Mouse (Mus musculus): ENCODE measurements at regions not wholly inside any gene's neighbourhood (a gene's known extent, or its start where the extent isn't known, plus 50 kb on each side); places are given as distances from the start of the nearest gene placed in this dataset.

DNA sequence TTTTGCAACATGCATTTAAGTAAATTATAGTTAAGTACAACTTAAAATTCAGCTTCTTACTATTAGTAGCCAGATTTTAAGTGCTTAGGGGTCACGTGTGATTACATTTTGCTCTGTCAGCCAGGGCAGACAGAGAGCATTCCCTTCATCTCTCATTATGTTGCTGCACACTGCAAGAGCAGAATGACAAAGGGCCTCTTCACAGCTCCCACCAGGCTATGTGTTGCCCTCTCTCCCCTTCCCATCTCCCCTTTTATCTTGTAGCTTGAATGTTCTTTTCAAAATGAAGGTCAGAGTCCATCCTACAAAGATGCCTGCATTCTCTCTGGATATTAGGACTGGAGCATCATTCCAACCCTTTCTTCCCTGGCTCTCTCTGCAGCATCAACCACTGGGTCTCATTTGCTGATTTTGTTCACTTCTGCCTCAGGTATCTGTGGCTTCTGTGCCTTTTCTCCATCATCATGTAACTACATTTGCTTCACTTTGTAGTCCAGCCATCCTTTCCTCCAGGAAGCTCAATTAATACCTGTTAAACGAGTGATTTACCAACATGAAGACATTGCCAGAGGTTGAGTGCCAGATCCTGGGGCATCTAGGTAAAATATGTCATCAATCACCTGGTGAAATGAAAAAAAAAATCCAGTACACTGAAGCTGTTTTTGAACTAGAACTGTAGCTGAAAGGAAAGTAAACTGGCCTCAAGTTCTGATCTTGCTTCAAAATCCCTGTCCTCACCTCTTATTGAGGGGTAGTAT, 571.6 kb downstream of the Btbd3 start:
- DNase-seq, result no peak

DNA sequence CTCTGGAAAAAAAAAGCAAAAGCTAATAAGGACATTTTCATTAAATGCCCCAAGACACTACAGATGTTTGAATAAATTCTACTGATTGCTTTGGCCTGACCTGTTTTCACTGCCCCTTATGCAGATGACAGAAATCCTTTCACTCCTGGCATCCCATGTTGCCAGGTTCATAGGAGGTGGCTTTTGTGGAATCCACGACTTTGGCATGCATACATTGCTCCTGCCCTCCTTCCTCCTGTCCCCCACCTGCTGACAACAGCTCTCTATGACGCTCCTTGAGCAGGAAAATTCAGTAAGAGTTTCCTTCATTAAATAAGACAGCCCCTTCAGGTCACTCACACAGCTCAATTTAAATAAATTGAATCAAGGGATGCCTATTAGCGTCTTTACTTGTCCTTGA, 582.5 kb downstream of the Btbd3 start:
- DNase-seq, result no peak

DNA sequence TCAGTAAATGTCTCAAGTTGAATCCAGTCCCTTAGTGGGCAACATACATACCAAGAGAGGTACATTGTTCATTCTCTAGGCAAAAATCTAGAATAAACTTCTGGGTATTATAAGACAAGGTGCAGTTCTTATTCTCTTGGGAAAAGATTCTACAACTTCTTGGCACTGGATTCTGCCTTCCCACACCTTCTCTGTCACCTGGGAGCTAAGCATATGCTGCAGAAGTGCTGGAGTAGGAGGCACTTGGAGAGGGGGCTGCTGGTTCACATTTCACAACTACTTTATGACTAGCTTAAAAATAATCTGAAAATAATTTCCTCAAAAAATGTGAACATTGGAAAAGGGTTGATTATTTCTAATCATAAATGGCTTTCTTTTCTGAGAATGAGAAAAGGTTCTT, 602.8 kb downstream of the Btbd3 start:
- no peak for DNase-seq

DNA sequence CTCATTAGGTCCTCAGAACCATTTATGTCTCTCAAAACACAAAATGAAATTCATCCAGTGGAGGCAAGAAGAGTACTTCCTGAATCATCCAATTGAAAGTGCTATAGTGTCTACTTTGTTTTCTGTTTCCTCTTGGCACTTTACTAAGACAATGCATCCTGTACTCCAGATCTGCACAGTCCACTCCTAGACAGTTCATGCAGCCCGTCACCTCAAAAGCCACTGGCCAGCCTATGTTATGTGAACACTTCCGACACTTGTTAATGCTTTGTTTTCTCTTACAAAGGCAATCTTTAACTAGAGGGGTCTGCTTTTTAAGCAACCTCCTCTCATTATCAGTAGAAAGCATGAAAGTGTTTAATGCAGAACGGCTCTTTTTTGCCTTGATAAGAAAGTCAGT, 597.1 kb upstream of the Sptlc3 start:
- DNase-seq, result no peak

DNA sequence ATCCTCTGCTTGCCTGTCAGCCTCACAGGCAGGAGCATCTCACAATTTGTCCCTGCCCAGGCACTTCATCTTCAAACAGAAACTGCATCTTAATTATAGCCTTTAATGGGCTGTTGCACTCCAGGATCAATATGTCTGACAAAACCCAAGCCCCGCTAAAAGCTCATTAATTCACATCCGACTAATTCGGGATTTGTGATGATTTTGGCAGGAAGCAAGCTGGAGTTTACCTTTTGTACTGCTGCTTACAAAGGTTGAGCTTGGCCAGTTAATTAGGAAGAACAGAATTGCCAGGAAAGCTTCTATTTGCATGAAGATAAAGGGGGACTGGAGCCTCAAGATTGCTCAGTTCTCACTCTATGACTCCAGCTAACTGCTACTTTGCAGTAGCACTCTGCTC, 596.6 kb upstream of the Sptlc3 start:
- DNase-seq, result no peak

DNA sequence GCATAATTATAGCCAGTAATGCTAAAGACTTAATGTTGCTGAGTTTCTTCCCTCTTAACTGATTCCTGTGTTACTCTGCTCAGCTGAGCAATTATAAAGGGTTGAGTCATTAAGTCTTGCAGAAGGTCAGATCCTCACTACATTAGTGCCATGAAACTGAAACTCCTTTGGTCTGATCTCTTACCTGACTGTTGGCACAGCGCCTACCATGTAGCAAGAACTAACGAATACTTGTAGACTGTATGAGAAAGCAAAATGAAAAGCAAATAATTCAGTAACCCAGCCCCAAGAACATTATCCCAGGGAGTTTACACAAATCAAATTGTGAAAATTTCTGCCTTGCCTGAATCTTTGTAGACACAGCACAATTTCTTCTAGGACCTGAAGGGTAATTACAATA, 556.5 kb upstream of the Sptlc3 start:
- no peak for DNase-seq

DNA sequence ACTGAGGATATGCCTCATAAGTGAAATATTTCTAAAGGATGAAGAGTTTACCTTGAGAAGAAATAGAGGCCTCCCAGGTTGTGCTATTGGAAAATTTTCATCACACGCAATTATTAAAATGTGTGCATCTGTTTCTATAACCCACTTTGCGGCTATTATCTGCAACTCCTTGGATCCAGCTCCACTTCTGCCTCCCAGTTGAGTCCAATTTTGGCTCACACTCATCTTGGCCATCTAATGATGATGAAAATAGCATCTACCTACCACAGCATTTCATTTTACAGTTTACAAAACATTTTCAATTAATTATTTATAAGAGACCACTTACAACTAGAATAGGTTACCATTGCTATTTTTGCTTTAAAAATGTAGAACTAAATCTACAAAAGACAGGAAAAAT, 554.3 kb upstream of the Sptlc3 start:
- no peak for DNase-seq

DNA sequence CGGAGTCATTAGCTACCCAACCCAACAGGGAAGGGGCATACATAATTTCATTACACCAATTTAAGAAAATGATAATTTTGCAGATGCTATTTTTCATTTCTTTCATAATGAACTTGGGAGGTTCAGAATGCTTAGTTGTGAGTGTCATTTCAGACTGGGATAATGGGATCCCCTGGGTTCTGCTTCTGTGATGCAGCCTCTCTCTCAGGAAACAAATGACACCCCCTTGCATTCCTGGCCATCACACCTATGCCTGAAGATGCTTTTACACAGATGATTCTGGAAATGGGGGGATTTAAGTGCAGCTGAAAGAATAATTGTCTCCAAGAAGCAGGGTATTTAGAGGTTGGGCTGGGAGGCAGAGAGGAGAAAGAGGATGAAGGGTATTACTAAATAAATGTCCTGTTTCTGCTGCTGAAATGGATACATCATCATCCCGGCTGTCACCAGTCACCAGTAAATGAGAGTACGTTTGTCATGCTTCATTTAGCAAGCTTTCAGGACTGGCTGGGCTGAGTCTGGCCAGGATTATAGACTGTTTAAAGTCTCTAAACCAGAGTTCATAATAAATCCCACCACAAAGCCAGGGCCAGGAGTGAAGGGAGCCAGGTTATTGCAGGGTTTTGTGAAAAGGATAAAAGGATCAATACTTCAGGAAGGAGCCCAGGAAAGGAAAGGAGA, 527.5 kb upstream of the Sptlc3 start:
- DNase-seq, result no peak

DNA sequence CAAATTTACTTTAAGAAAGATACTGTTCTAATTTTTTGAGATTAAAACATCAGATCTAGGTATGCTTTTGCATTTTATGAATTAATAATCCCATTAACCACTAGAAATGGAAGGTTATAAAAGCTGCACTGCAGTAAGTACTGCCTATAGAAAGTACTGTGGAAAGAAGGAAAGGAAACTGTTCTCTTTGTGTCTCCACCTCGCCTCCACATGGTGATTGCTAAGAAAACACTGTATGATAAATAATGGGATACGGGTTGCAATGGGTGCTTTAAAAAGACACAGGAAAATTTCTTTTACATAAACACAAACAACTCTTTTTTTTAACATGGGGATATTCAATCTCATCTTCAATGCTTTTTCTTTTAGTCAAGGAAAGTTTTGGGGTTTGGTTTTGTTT, 519.2 kb upstream of the Sptlc3 start:
- no peak for DNase-seq

DNA sequence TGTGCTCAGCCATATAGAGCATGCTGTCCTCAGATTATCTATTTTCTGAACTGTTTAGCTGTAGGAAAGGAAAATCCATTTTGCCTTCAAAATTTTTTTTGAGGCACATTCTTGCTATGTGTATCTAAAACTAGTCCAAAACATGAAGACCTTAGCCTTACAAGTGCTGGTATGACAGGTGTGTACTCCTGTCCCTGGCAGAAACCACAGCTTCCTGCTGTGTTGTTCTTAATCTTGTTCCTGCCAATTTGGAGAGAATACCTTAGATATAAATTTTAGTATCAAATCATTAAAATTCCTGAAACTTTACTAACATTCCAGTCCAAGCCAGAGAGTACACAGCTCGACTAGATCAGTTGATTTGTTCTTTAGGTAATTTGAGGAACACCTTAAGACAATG, 503.7 kb upstream of the Sptlc3 start:
- no peak for DNase-seq

DNA sequence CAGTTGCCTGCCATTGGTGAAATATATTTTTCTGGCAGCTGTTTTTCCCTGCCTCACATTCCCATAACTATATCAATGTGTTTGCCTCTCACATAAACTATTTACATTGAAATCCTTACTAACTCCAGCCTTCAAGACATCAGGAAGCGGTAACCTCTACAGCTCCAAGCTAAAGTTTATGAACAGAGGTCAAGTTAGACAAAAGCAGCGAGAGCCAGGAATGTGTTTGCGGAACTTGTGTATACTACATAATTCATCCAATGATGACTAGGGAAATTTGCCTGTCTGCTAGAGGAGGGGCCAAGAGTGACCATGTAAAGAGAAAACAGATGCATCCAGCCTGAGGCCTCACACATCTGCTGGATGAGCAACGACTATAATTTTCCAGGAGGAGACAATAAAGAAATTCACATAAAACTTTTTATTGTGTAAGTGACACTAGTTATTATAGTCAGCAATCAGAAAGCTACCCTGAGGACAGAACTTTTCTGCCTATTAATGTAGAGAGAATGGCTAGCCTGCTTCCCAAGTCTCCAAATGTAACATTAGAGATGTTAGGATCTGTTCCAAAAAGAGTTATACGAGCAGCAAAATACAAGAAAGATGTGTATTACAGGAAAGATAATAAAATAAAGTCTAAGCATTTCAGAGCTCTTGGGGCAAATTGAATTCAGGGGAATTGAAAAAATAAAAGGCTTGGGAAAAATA, 461.5 kb upstream of the Sptlc3 start:
- no peak for DNase-seq

DNA sequence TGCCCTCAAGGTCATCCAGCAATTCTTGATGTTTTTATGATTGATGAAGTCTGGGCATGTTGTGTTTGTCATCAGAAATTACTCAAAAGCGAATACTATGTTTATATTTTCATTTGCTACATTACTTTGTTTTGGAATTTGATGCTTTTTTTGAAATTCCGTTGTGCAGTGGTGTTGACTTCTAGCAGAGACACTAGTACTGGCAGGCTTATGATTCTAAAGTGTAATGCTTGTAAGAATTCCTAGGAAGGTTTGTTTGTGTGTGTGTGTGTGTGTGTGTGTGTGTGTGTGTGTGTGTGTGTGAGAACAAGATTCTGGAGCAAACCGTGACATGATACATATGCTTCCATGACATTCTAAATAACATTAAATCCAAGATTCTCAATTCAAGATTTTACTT, 458.9 kb upstream of the Sptlc3 start:
- DNase-seq, result no peak

DNA sequence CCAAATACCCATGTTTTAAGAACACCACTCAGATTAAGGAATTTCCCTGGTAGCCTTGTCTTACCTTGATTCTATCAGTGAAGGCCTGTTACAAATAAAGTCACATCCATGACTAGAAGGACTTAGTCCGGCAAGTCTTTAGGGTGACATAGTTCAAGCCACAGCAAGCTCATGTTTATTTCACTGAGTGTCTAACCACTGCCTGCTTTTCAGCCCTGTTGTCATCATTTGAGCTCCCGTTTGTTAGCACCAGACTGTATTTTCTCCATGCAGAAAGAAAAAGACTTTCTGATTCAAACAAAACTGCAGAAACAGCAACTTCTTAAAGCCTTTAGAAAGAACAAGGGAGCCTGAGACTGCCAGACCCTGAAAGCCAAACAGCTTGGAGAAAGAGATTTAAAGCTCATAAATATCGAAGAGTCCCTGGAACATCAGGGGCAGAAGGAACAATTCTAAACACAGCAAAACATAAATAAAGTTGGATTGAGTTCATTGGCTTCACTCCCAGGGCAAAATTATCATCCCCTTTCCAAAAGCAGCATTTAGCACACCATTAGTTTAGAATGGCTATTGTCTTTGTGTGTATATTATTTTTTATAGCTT, 451.9 kb upstream of the Sptlc3 start:
- DNase-seq, result no peak

DNA sequence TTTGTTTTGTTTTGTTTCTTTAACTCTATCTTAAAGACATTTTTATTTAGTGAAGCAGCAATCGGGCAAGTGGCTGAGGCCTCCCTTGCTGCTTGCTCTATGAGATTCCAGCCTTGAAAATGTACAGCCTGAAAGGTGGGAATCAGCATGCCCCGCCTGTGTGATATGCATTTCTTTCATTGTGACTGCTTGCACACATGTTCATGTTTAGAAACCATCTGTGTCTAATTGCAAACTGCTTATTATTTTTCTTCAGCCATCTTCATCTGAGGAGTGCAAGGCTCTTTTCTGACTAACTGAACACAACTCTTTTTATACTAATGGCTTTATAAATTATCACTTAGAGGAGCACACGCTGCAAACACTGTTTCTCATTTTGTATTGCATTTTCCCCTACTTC, 449.0 kb upstream of the Sptlc3 start:
- DNase-seq, result no peak

DNA sequence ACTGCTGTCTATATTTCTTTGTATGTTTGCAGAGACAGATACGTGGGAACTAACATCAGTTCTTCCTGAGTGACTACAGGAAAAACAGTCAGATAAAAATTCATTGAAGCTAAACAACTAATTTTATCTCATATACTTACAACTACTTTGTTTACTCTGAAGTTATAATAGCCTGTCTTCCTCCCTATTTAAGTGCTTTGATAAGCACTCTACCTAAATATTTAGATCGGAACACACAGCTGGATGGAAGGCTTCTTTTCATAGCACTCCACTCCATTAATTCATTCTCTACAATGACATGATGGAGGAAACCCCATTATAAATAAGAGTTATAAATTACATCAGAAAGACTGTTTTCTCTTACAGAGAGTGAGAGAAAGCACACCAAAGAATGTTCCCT, 438.5 kb upstream of the Sptlc3 start:
- no peak for DNase-seq

DNA sequence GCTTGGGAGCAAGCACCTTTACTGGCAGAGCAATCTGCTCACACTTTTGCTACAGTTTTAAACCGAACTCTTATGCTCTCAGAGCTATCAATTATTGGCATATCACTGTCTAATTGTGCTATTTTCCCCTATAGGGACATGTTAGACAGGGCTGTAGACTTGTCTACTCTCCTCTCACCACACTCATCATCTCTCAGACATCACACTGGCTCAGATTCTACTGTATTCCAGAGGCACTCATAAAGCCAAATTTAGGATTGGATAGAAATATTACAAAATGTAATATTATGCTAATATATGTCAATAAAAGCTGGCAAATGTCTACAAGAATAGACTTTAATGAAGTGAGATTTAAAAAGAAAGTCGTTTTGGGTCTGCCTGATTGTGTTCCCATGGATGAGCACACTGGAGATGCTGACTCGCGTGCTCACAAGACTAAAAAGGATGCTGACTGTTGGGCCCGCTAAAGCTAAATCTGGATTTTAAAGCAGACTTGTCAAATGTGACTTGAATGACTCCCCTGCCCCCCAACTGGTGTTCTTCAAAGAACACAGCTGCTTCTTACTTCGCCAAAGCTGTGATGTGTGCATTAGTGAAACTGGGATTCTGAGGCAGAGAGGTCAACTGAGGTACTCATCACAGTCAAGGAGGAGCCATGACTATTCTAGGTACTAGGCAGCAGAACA, 424.3 kb upstream of the Sptlc3 start:
- DNase-seq, result no peak

DNA sequence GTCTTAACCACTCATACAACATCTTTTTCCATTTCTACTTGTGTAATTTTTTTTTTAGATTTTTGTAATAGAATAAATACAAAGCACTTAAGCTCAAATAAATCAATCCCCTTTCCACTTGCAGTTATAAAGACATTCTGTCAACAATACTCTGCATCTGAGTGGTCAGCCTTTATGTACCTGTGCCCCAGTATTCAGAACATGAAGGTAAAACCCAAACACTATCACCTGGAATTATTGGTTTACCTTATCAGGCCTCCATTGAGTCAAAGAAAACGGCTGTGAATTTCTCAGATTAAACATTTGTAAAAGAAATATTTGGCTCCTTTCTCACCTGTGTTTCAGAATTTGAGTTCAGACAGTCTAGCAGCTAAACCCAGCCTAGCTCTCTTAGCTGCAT, 422.0 kb upstream of the Sptlc3 start:
- DNase-seq, result no peak

DNA sequence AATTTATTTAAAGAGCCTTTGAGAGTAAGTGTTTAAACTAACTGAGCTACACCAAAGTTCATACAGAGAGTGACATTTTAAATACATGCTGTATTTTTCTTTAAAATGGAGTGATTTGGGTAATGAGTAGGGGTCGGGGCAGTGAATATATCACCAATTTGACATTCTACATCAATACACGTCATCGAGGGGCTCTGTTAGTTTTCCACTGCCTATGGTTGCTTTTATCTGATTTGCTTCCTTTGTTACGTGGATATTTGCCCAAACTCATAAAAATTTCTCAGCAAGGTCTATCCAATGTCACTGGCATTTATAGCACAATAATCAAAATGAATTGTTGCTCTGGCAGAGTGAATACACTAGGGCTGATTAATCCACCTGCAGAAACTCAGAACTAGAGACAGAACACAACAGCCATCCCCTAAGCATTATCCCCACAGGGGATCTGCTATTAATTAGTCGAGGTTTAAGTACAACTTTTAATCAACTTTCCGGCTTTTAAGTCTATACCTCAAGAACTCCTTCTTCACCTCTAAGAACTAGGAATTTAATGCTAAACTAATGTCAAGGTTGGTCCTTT, 400.1 kb upstream of the Sptlc3 start:
- no peak for DNase-seq

DNA sequence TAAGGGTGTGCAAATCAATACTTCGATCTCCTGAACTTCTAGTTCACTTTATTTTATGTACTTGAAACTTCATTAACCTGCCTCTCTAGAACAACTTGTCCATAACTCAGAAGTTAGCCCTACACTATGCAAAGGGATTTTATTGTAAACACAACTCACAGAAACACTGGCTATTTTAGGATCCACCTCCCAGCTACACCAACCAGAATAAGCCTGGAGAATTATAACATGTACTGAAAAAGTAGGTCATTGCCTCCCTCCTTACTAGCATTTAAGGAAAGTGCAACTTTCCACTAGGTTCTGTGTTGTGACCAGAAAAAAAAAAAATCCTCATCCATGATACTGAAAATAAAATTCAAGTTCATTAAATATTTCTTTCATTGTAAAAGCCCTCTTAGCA, 382.0 kb upstream of the Sptlc3 start:
- DNase-seq, result no peak

DNA sequence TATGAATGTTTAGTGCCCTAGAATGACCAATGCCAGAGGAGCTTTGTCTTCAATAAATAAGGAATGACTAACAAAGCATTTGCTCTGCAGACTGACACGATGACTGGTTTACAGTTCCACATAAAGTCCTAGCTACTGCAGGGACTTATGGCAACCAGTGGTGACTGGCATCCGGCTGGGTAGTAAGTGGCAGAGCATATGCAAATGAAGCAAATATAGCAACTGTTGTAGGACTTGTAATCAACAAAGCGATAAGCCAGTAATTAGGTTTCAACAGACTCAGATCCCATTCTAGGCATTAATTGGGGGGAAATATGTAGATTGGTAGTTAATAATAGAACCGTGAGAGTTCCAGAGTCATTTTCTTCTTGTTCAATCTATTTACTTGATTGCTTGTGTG, 379.2 kb upstream of the Sptlc3 start:
- DNase-seq, result no peak

DNA sequence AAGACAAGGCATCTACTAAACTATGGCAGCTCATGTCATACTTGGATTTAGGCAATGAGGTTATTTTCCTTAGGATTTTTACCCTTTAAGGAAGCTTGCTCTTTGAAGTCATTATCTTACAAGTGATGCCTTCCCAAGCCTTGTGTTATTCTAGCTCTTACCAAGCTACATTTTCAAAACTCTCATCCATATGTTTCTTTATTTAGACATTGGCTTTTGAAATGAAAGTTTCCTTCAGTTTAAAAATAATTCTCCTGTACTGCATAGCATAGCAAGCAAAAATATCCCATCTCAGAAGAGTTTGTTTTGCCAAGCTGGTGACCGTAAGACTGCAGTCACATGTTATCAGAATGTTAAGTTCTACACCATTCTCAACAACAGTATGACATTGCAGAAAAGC, 372.8 kb upstream of the Sptlc3 start:
- DNase-seq, result no peak

DNA sequence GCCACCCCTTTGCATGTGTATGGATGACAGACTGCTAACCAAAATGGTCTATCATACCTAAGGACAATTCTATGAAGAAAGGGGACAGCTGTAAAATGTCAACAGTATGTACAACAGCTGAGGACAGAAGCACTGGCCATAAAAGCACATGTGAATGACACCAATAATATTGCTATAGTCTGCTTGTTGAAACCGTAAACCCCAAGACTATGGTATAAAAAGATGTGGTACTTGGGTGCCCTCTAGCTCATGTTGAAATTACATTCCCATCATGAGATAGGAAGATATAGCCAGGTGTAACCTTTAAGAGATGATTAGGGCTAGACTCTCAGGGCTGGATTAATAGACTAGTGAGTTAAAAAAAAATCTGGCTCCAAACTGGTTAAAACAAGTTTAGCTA, 361.6 kb upstream of the Sptlc3 start:
- no peak for DNase-seq

DNA sequence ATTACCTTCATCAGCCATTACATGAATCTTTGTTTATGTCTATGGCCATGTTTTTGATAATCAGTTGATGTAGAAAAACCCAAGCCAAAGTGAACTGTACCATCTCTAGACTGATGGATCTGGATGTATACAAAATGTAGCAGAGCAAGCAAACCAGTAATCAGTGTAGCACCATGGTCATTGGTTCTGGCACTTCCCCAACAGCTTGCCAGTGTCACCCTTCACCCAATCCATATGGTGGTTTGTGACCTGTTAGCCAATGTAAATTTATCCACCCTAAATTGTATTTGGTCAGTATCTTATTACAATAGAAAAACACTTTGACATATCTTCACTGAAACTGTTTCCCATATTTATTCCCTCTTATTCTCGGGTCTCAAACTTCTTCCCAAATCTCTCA, 346.7 kb upstream of the Sptlc3 start:
- DNase-seq, result no peak

All from right cerebral cortex, postnatal 4 days (tissue).